Mouse (Mus musculus): ENCODE measurements at regions not wholly inside any gene's neighbourhood (a gene's known extent, or its start where the extent isn't known, plus 50 kb on each side); places are given as distances from the start of the nearest gene placed in this dataset.
A peak's percentile ranks its signal among the peaks of the same experiment; 100 is the strongest.
"Not testable (repeated sequence)": the region's sequence is repeated elsewhere in the genome, so short reads cannot be mapped to it uniquely, and the experiment has no call there.

GRCm38 (mm10) chr17:55186361-55186760 lies 258.8 kb upstream of the St6gal2 start:
- no peak for DNase-seq (ENCODE audit: low read depth)

- no peak for DNase-seq (ENCODE audit: low read depth)
These were observed 258.4 kb upstream of the St6gal2 start for GRCm38 (mm10) chr17:55186826-55187225.

- no peak for DNase-seq (ENCODE audit: low read depth)
These were observed 238.6 kb upstream of the St6gal2 start for GRCm38 (mm10) chr17:55206585-55206984.

GRCm38 (mm10) chr17:55218176-55219099 lies 226.7 kb upstream of the St6gal2 start:
- not testable (repeated sequence) for DNase-seq (ENCODE audit: low read depth)

GRCm38 (mm10) chr17:55224058-55224457 lies 221.1 kb upstream of the St6gal2 start:
- no peak for DNase-seq (ENCODE audit: low read depth)

- DNase-seq (ENCODE audit: low read depth) = no peak
These were observed 210.9 kb upstream of the St6gal2 start for GRCm38 (mm10) chr17:55234262-55234661.

GRCm38 (mm10) chr17:55262638-55263037 lies 182.5 kb upstream of the St6gal2 start:
- no peak for DNase-seq (ENCODE audit: low read depth)

GRCm38 (mm10) chr17:55276541-55276940 lies 168.6 kb upstream of the St6gal2 start:
- DNase-seq (ENCODE audit: low read depth) = no peak

GRCm38 (mm10) chr17:55281276-55281675 lies 163.9 kb upstream of the St6gal2 start:
- peak; percentile 5 for DNase-seq (ENCODE audit: low read depth)

- DNase-seq (ENCODE audit: low read depth) = no peak
These were observed 156.6 kb upstream of the St6gal2 start for GRCm38 (mm10) chr17:55288589-55288988.

GRCm38 (mm10) chr17:55292656-55293055 lies 152.5 kb upstream of the St6gal2 start:
- no peak for DNase-seq (ENCODE audit: low read depth)

GRCm38 (mm10) chr17:55296701-55297100 lies 148.5 kb upstream of the St6gal2 start:
- no peak for DNase-seq (ENCODE audit: low read depth)

GRCm38 (mm10) chr17:55298852-55299251 lies 146.3 kb upstream of the St6gal2 start:
- no peak for DNase-seq (ENCODE audit: low read depth)

GRCm38 (mm10) chr17:55320959-55321358 lies 124.2 kb upstream of the St6gal2 start:
- DNase-seq (ENCODE audit: low read depth) = no peak

GRCm38 (mm10) chr17:55359305-55359704 lies 85.9 kb upstream of the St6gal2 start:
- DNase-seq (ENCODE audit: low read depth) = no peak

GRCm38 (mm10) chr17:55367064-55367463 lies 78.1 kb upstream of the St6gal2 start:
- no peak for DNase-seq (ENCODE audit: low read depth)

GRCm38 (mm10) chr17:55367464-55368207 lies 77.5 kb upstream of the St6gal2 start:
- no peak for DNase-seq (ENCODE audit: low read depth)

All from gonadal fat pad, adult 2 months (tissue).